ENCODE assay signal across 18 mouse cellular contexts in genomic region chrX:167340190-167340589, GRCm38 (mm10).
"Had no signal": no experiment of that assay in that cellular context is flagged by ENCODE, and none has a peak within 500 bp of the region (broad histone marks: within the 10 kb centered on the region; RNA-seq: fewer than 3 reads in every experiment).

No protein-coding gene starts in this region.

- H3K4me1 ChIP-seq: liver, embryonic 13.5 days; liver, embryonic 15.5 days; midbrain, embryonic 13.5 days; midbrain, embryonic 15.5 days; neural tube, embryonic 12.5 days; stomach, embryonic 15.5 days had no signal

- H3K36me3 ChIP-seq: liver, embryonic 13.5 days; liver, embryonic 15.5 days; midbrain, embryonic 13.5 days; midbrain, embryonic 15.5 days; neural tube, embryonic 12.5 days; stomach, embryonic 15.5 days had no signal

- H3K27me3 ChIP-seq: liver, embryonic 13.5 days; liver, embryonic 15.5 days; neural tube, embryonic 12.5 days; stomach, embryonic 15.5 days had no signal

- DNase-seq: liver, embryonic 13.5 days; liver, postnatal 0 days; lung, embryonic 14.5 days; lung, postnatal 10 days; lung, postnatal 4 days; retina, postnatal 1 day; right cerebral cortex, adult 18-20 months; right cerebral cortex, postnatal 25 days; right cerebral cortex, postnatal 4 days; spleen, adult 18-20 months; thymus, postnatal 25 days; thymus, postnatal 4 days had no signal

- H3K4me3 ChIP-seq: liver, embryonic 13.5 days; liver, embryonic 15.5 days; megakaryocyte, embryonic 14.5 days; midbrain, embryonic 13.5 days; midbrain, embryonic 15.5 days; neural tube, embryonic 12.5 days; stomach, embryonic 15.5 days had no signal

- ATAC-seq: liver, postnatal 0 days; midbrain, embryonic 13.5 days; midbrain, embryonic 15.5 days had no signal
